Mouse (Mus musculus) embryo, embryonic 10 days (tissue): ENCODE data around the gene Tmem106c.

Experiments used
- DNase-seq: peaks from one replicate; pipeline ENCODE4 v3.0.0-alpha.2; 2015; ENCODE audit warnings: low spot score

Gene Tmem106c

GRCm38 (mm10) chr15:97963989-97964835 lies at the start of gene Tmem106c:
Gene Tmem106c, plus strand, starts transcription at chr15:97964200.
- DNase-seq = peak; percentile 91

GRCm38 (mm10) chr15:97914331-97914747 lies 49.7 kb upstream of the Tmem106c start:
- DNase-seq = peak; percentile 70

GRCm38 (mm10) chr15:97917994-97918393 lies 46.0 kb upstream of the Tmem106c start:
- no peak for DNase-seq

GRCm38 (mm10) chr15:97919217-97919616 lies 44.8 kb upstream of the Tmem106c start:
- DNase-seq = no peak

GRCm38 (mm10) chr15:97920306-97920705 lies 43.7 kb upstream of the Tmem106c start:
- no peak for DNase-seq

- DNase-seq = no peak
Measured at GRCm38 (mm10) chr15:97921796-97922195, 42.2 kb upstream of the Tmem106c start.

- no peak for DNase-seq
Measured at GRCm38 (mm10) chr15:97922421-97922820, 41.6 kb upstream of the Tmem106c start.

GRCm38 (mm10) chr15:97927018-97927417 lies 37.0 kb upstream of the Tmem106c start:
- DNase-seq = no peak

- no peak for DNase-seq
Measured at GRCm38 (mm10) chr15:97927821-97928220, 36.2 kb upstream of the Tmem106c start.

- DNase-seq = no peak
Measured at GRCm38 (mm10) chr15:97929259-97929824, 34.7 kb upstream of the Tmem106c start.

GRCm38 (mm10) chr15:97932441-97932840 lies 31.6 kb upstream of the Tmem106c start:
- no peak for DNase-seq

GRCm38 (mm10) chr15:97938580-97938979 lies 25.4 kb upstream of the Tmem106c start:
- no peak for DNase-seq

- DNase-seq = no peak
Measured at GRCm38 (mm10) chr15:97940088-97940487, 23.9 kb upstream of the Tmem106c start.

GRCm38 (mm10) chr15:97941306-97941705 lies 22.7 kb upstream of the Tmem106c start:
- DNase-seq = no peak

GRCm38 (mm10) chr15:97942538-97942937 lies 21.5 kb upstream of the Tmem106c start:
- DNase-seq = no peak

- DNase-seq = no peak
Measured at GRCm38 (mm10) chr15:97943356-97943755, 20.6 kb upstream of the Tmem106c start.

- DNase-seq = no peak
Measured at GRCm38 (mm10) chr15:97944919-97945574, 19.0 kb upstream of the Tmem106c start.

- no peak for DNase-seq
Measured at GRCm38 (mm10) chr15:97945656-97946315, 18.2 kb upstream of the Tmem106c start.

GRCm38 (mm10) chr15:97948720-97949119 lies 15.3 kb upstream of the Tmem106c start:
- no peak for DNase-seq

GRCm38 (mm10) chr15:97949706-97950105 lies 14.3 kb upstream of the Tmem106c start:
- DNase-seq = no peak

GRCm38 (mm10) chr15:97950240-97950639 lies 13.8 kb upstream of the Tmem106c start:
- no peak for DNase-seq

- peak; percentile 95 for DNase-seq
Measured at GRCm38 (mm10) chr15:97952137-97952888, 11.7 kb upstream of the Tmem106c start.
